Mouse (Mus musculus): ENCODE data around the gene Siva1. TPM values are rescaled to one million over a fixed set of nuclear protein-coding genes. Genes with fewer than 3 reads are reported as not detected.
A peak's percentile ranks its signal among the peaks of the same experiment; 100 is the strongest.

Siva1 gene
- polyA plus RNA-seq, 1 experiment from 2014 or later: 296 TPM

DNA sequence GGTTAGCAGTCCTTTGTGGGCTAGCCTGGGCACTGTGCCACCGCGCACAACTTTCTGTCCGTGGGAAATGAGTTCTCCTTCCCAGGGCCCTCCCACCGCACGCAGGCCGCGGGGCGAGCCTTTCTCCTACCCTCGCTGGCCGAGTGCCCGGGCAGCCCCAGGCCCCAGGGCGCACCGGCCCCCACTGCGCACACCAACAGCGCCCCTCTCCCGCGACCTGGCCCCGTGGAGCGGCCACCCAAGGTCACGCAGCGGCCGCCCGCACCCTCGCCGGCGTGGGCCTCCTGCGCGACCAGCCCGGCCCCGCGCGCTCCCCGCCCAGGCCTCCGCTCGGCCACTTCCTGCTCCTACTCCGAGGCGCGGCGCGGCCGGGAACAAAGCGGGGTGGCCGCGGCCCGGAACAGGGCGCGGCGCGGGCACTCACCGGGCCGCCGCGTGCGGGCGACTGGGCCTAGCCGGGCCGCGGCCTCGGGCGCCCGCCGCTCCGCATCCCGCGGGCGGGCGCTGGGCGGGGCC is 29.2 kb downstream of the Siva1 start:
- Histone ChIP-seq H3K4me2 (replicated peaks; ENCODE audit: low read depth, low read length) (peak overlapping the region; percentile 72), H3K4me1 (ENCODE audit: insufficient read depth, low read length) (peaks cover 75% of the 10 kb centered on the region), H3K4me3 (ENCODE audit: low read length) (peak overlapping the region; percentile 99), H3K27ac (ENCODE audit: low read length) (peak overlapping the region; percentile 97), H3K27me3 (ENCODE audit: insufficient read depth, low read length) (0 out of 2 replicates have a peak, but pooled peaks cover 4% of the 10 kb centered on the region), H3K9ac (replicated peaks; ENCODE audit: low read length) (peak overlapping the region; percentile 100), H3K9me3 (ENCODE audit: low read length) (no peaks in the 10 kb centered on the region), H3K36me3 (ENCODE audit: insufficient read depth, low read length) (peaks cover 23% of the 10 kb centered on the region)
- 0% methylated on average over 32 of the region's 68 CpGs for WGBS
- ATAC-seq (ENCODE audit: low FRiP score, low TSS enrichment): peak; percentile 0; the same call in 1 of the 2 replicates

- H3K4me3 ChIP-seq (ENCODE audit: low read length): peak within 1 kb of the TSS; percentile 99
- H3K27me3 ChIP-seq (ENCODE audit: insufficient read depth, low read length): peaks cover 4% of the 10 kb centered on the region; the same call in 1 of the 2 replicates
- ATAC-seq (ENCODE audit: low FRiP score, low TSS enrichment): peak; percentile 37
- H3K9ac ChIP-seq (replicated peaks; ENCODE audit: low read length): peak within 1 kb of the TSS; percentile 100
- WGBS: under 1% methylated on average over 46 of the region's 70 CpGs
- peak within 1 kb of the TSS; percentile 72 for H3K4me2 ChIP-seq (replicated peaks; ENCODE audit: low read depth, low read length)
- H3K9me3 ChIP-seq (ENCODE audit: low read length): no peaks in the 10 kb centered on the region
- peaks cover 71% of the 10 kb centered on the region for H3K4me1 ChIP-seq (ENCODE audit: insufficient read depth, low read length)
- peak within 1 kb of the TSS; percentile 97 for H3K27ac ChIP-seq (ENCODE audit: low read length)
- peaks cover 18% of the 10 kb centered on the region for H3K36me3 ChIP-seq (ENCODE audit: insufficient read depth, low read length)
Measured at GRCm38 (mm10) chr12:112674132-112675011, 29.9 kb downstream of the Siva1 start, which contains the start of gene Akt1. Akt1 (minus strand) TSS chr12:112674884.

GRCm38 (mm10) chr12:112675245-112676035 is 31.0 kb downstream of the Siva1 start:
- Histone ChIP-seq H3K4me1 (ENCODE audit: insufficient read depth, low read length) (peaks cover 67% of the 10 kb centered on the region), H3K27ac (ENCODE audit: low read length) (peak overlapping the region; percentile 97), H3K4me3 (ENCODE audit: low read length) (peak overlapping the region; percentile 99), H3K27me3 (ENCODE audit: insufficient read depth, low read length) (peaks cover 14% of the 10 kb centered on the region), H3K4me2 (replicated peaks; ENCODE audit: low read depth, low read length) (peak overlapping the region; percentile 72), H3K36me3 (ENCODE audit: insufficient read depth, low read length) (peaks cover 7% of the 10 kb centered on the region), H3K9me3 (ENCODE audit: low read length) (no peaks in the 10 kb centered on the region), H3K9ac (replicated peaks; ENCODE audit: low read length) (peak overlapping the region; percentile 100)
- ATAC-seq (ENCODE audit: low FRiP score, low TSS enrichment): peak; percentile 40
- 20% methylated on average over 18 of the region's 18 CpGs for WGBS

DNA sequence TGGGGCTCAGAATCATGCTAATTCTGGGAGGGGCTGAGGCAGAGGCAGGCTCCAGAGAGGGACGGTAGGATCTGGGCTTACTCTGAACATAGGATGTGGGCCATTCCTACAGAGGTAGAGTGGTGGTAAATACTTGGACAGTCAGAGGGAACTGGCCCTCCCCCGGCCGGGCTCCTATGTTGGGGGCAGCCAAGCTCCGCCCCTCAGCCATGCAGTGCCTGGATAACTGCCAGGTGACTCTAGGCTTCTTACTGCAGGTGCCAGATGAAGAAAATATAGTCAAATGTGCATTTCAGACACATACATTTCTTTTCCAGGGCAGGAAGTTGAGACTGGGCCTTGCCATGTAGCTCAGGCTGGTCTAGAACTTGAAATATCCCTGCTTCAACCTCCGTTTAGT is 32.6 kb downstream of the Siva1 start:
- Histone ChIP-seq H3K36me3 (ENCODE audit: insufficient read depth, low read length) (no peaks in the 10 kb centered on the region; the same call in 1 of the 2 replicates), H3K4me2 (replicated peaks; ENCODE audit: low read depth, low read length) (no peak overlapping the region), H3K9me3 (ENCODE audit: low read length) (no peaks in the 10 kb centered on the region), H3K4me3 (ENCODE audit: low read length) (no peak overlapping the region), H3K27ac (ENCODE audit: low read length) (no peak overlapping the region), H3K27me3 (ENCODE audit: insufficient read depth, low read length) (peaks cover 23% of the 10 kb centered on the region), H3K9ac (replicated peaks; ENCODE audit: low read length) (no peak overlapping the region), H3K4me1 (ENCODE audit: insufficient read depth, low read length) (peaks cover 51% of the 10 kb centered on the region)
- ATAC-seq (ENCODE audit: low FRiP score, low TSS enrichment): no peak
- 47% methylated on average over 5 of the region's 5 CpGs for WGBS

- WGBS: 15% methylated on average over 19 of the region's 19 CpGs
- Histone ChIP-seq H3K27me3 (ENCODE audit: insufficient read depth, low read length) (peaks cover 23% of the 10 kb centered on the region), H3K4me1 (ENCODE audit: insufficient read depth, low read length) (peaks cover 41% of the 10 kb centered on the region), H3K9me3 (ENCODE audit: low read length) (no peaks in the 10 kb centered on the region), H3K27ac (ENCODE audit: low read length) (peak overlapping the region; percentile 77; the same call in 1 of the 2 replicates), H3K36me3 (ENCODE audit: insufficient read depth, low read length) (no peaks in the 10 kb centered on the region; the same call in 1 of the 2 replicates), H3K9ac (replicated peaks; ENCODE audit: low read length) (peak overlapping the region; percentile 70), H3K4me3 (ENCODE audit: low read length) (peak overlapping the region; percentile 68), H3K4me2 (replicated peaks; ENCODE audit: low read depth, low read length) (peak overlapping the region; percentile 100)
- no peak for ATAC-seq (ENCODE audit: low FRiP score, low TSS enrichment)
Measured at GRCm38 (mm10) chr12:112677943-112678554, 33.6 kb downstream of the Siva1 start.

- Histone ChIP-seq H3K4me3 (ENCODE audit: low read length) (peak within 1 kb of the TSS; percentile 68), H3K27ac (ENCODE audit: low read length) (peak within 1 kb of the TSS; percentile 77; the same call in 1 of the 2 replicates), H3K27me3 (ENCODE audit: insufficient read depth, low read length) (peaks cover 23% of the 10 kb centered on the region), H3K36me3 (ENCODE audit: insufficient read depth, low read length) (no peaks in the 10 kb centered on the region; the same call in 1 of the 2 replicates), H3K9me3 (ENCODE audit: low read length) (no peaks in the 10 kb centered on the region), H3K9ac (replicated peaks; ENCODE audit: low read length) (peak within 1 kb of the TSS; percentile 70), H3K4me1 (ENCODE audit: insufficient read depth, low read length) (peaks cover 40% of the 10 kb centered on the region), H3K4me2 (replicated peaks; ENCODE audit: low read depth, low read length) (peak within 1 kb of the TSS; percentile 100)
- under 1% methylated on average over 52 of the region's 60 CpGs for WGBS
- ATAC-seq (ENCODE audit: low FRiP score, low TSS enrichment): peak; percentile 14
Measured at GRCm38 (mm10) chr12:112678555-112679026, 34.1 kb downstream of the Siva1 start, which contains the start of gene Zbtb42. Zbtb42 (plus strand) TSS chr12:112678828.

DNA sequence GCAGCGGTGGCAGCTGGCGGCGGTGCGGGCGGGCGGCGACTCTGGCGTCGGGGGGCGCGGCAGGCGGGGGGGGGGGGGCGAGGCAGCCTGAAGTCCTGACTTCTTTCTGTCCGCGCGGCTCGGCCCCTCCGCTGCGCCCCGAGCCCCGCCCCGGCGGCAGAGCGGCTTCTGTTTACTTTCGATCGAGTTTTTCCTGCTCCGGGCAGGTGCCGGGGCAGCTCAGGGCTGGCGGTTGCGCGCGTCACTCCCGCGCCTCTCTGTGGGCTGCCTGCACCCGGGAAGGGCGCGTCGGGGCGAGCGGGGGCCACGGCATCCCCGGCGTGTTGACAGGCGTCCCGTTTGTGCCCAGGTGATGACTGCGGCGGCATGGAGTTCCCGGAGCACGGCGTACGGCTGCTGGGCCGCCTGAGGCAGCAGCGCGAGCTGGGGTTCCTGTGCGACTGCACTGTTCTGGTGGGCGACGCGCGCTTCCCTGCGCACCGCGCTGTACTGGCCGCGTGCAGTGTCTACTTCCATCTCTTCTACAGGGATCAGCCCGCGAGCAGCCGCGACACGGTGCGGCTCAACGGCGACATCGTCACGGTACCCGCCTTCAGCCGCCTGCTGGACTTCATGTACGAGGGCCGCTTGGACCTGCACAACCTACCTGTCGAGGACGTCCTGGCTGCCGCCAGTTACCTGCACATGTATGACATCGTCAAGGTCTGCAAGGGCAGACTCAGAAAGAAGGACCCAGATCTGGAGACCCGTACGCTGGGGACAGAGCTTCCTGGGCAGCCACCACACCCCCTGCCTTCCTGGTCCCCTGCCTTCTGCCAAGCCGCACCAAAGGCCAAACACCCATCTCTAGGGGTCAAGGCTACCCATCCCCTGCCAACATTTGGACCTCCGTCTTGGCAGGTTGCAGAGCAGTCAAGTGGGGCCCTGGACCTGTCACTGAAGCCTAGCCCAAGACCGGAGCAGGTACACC is 34.8 kb downstream of the Siva1 start:
- Histone ChIP-seq H3K4me1 (ENCODE audit: insufficient read depth, low read length) (peaks cover 40% of the 10 kb centered on the region), H3K9me3 (ENCODE audit: low read length) (no peaks in the 10 kb centered on the region), H3K27me3 (ENCODE audit: insufficient read depth, low read length) (peaks cover 23% of the 10 kb centered on the region), H3K4me2 (replicated peaks; ENCODE audit: low read depth, low read length) (peak overlapping the region; percentile 100), H3K9ac (replicated peaks; ENCODE audit: low read length) (peak overlapping the region; percentile 70), H3K36me3 (ENCODE audit: insufficient read depth, low read length) (no peaks in the 10 kb centered on the region; the same call in 1 of the 2 replicates), H3K4me3 (ENCODE audit: low read length) (peak overlapping the region; percentile 68), H3K27ac (ENCODE audit: low read length) (peak overlapping the region; percentile 77; the same call in 1 of the 2 replicates)
- ATAC-seq (ENCODE audit: low FRiP score, low TSS enrichment): peak; percentile 9; the same call in 1 of the 2 replicates
- 4% methylated on average over 74 of the region's 87 CpGs for WGBS

DNA sequence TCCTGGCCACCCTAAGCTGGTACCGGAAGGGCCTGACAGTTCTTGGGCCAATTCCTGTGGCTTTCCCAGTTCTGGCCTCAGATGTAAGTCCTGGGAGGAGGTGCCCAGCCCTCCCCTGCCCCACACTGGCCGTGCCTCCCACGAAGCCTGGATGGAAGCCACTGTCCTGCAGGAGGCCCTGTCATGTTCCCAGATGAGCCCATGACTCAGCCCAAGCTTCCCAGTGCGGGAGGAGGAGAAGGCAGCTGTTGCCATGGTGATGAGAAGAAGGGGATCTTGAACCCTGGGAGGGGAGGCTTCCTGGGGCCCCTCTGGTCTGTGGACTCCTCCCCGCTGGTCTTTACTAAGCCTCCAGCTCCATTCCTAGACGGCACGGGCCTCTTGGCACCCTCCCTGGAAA is 38.9 kb downstream of the Siva1 start:
- Histone ChIP-seq H3K4me2 (replicated peaks; ENCODE audit: low read depth, low read length) (no peak overlapping the region), H3K36me3 (ENCODE audit: insufficient read depth, low read length) (no peaks in the 10 kb centered on the region; the same call in 1 of the 2 replicates), H3K9ac (replicated peaks; ENCODE audit: low read length) (no peak overlapping the region), H3K27ac (ENCODE audit: low read length) (no peak overlapping the region), H3K4me1 (ENCODE audit: insufficient read depth, low read length) (peaks cover 12% of the 10 kb centered on the region), H3K9me3 (ENCODE audit: low read length) (0 out of 2 replicates have a peak, but pooled peaks cover 3% of the 10 kb centered on the region), H3K4me3 (ENCODE audit: low read length) (no peak overlapping the region), H3K27me3 (ENCODE audit: insufficient read depth, low read length) (peaks cover 19% of the 10 kb centered on the region)
- WGBS: 53% methylated on average over 7 of the region's 7 CpGs
- no peak for ATAC-seq (ENCODE audit: low FRiP score, low TSS enrichment)

All from kidney, embryonic 16.5 days (tissue).